Mouse (Mus musculus) G1E (cell line): ENCODE results near the gene Dph3. TPM values are rescaled to one million over a fixed set of nuclear protein-coding genes. Genes with fewer than 3 reads are reported as not detected.

Experiments used
- ATAC-seq: 2 replicates; pipeline ENCODE4 v1.8.0; 2016; ENCODE audit warnings: mild to moderate bottlenecking; ENCODE audit not compliant: insufficient number of reproducible peaks, poor library complexity, low FRiP score, severe bottlenecking; ENCODE audit errors: extremely low read depth
- DNase-seq: peaks from one replicate; pipeline ENCODE4 v3.0.0; 2012; ENCODE audit warnings: low spot score
- H3K27me3 ChIP-seq: 2 replicates; pipeline ENCODE4 v1.6.1; 2012; ENCODE audit warnings: mild to moderate bottlenecking, low read length, inconsistent platforms; ENCODE audit not compliant: insufficient read depth
- H3K36me3 ChIP-seq: replicated peaks from 2 replicates; pipeline ENCODE3; 2012; ENCODE audit warnings: mild to moderate bottlenecking, inconsistent platforms
- H3K4me1 ChIP-seq: 2 replicates; pipeline ENCODE4 v1.6.1; 2012; ENCODE audit warnings: low read depth, low read length, inconsistent platforms, mixed read lengths; ENCODE audit not compliant: insufficient read depth
- H3K4me3 ChIP-seq: 2 replicates; pipeline ENCODE4 v1.5.1; 2012; ENCODE audit warnings: low read depth, mild to moderate bottlenecking, inconsistent platforms, low read length, moderate library complexity, mixed read lengths
- H3K9me3 ChIP-seq: replicated peaks from 2 replicates; pipeline ENCODE4 v1.6.1; 2012; ENCODE audit warnings: inconsistent platforms
- CTCF ChIP-seq: IDR thresholded peaks from 2 replicates; pipeline ENCODE4 v1.5.1; 2012; ENCODE audit warnings: low read depth, low read length, inconsistent platforms, mixed read lengths
- GATA1 ChIP-seq: IDR thresholded peaks from 2 replicates; pipeline ENCODE4 v1.6.1; 2012; ENCODE audit warnings: borderline replicate concordance, low read length, inconsistent platforms, mixed read lengths
- GATA2 ChIP-seq: IDR thresholded peaks from 2 replicates; pipeline ENCODE4 v1.6.1; 2012; ENCODE audit warnings: low read depth, low read length, inconsistent platforms, borderline replicate concordance
- POLR2AphosphoS5 ChIP-seq: IDR thresholded peaks from 2 replicates; pipeline ENCODE4 v1.6.1; 2012; ENCODE audit warnings: low read depth, low read length, inconsistent platforms; ENCODE audit not compliant: insufficient replicate concordance
- TAL1 ChIP-seq: conservative IDR thresholded peaks from 2 replicates; pipeline ENCODE4 v1.6.1; 2012; ENCODE audit warnings: low read depth, low read length, inconsistent platforms, mixed read lengths
- polyA plus RNA-seq: library from polyadenylated mRNA; stranded (reverse); fragments of >175 nt; gene quantifications from 2 replicates; pipeline ENCODE4 v1.2.3, GENCODE M21; 2012
- total RNA-seq, 2 experiments: library from RNA; stranded (forward) in 1 of 2; stranded (reverse) in 1 of 2; fragments of 200-1000 nt in 1 of 2; fragments of >200 nt in 1 of 2; fragmentation: Nextera tagmentation in 1 of 2; gene quantifications; 2 replicates each; pipeline ENCODE4 v1.2.3; 2014 to 2017

The Dph3 gene
- total and polyA plus RNA-seq, 3 experiments = 26.1 to 68.0 (median 67.3) TPM

GRCm38 (mm10) chr14:32054788-32055187 is 30.7 kb downstream of the Dph3 start:
- no peak for TF ChIP-seq GATA2
- TF ChIP-seq TAL1 = no peak
- no peak for TF ChIP-seq GATA1
- no peak for TF ChIP-seq CTCF
- TF ChIP-seq POLR2AphosphoS5 = no peak
- H3K36me3 ChIP-seq = no peaks in the 10 kb centered on the region
- DNase-seq = no peak

GRCm38 (mm10) chr14:32053895-32054294 is 31.6 kb downstream of the Dph3 start:
- H3K4me3 ChIP-seq = no peak overlapping the region
- H3K27me3 ChIP-seq = peaks cover 28% of the 10 kb centered on the region
- ATAC-seq (no peak), DNase-seq (no peak)
- TF ChIP-seq GATA1 (no peak), POLR2AphosphoS5 (no peak), TAL1 (no peak), GATA2 (no peak), CTCF (no peak)
- H3K4me1 ChIP-seq = no peaks in the 10 kb centered on the region; the same call in 1 of the 2 replicates
- no peaks in the 10 kb centered on the region for H3K36me3 ChIP-seq
- no peaks in the 10 kb centered on the region for H3K9me3 ChIP-seq

More at GRCm38 (mm10) chr14:32054788-32055187, 30.7 kb downstream of the Dph3 start:
- H3K9me3 ChIP-seq = no peaks in the 10 kb centered on the region
- H3K4me1 ChIP-seq = no peaks in the 10 kb centered on the region; the same call in 1 of the 2 replicates
- no peak overlapping the region for H3K4me3 ChIP-seq
- peaks cover 25% of the 10 kb centered on the region for H3K27me3 ChIP-seq
- ATAC-seq = no peak

GRCm38 (mm10) chr14:32050171-32050570 is 35.4 kb downstream of the Dph3 start:
- H3K27me3 ChIP-seq = peaks cover 36% of the 10 kb centered on the region
- no peak for ATAC-seq
- no peaks in the 10 kb centered on the region; the same call in 1 of the 2 replicates for H3K4me1 ChIP-seq
- H3K9me3 ChIP-seq = no peaks in the 10 kb centered on the region
- no peak for DNase-seq
- H3K4me3 ChIP-seq = no peak overlapping the region
- TF ChIP-seq GATA1 (no peak), GATA2 (no peak), TAL1 (no peak), POLR2AphosphoS5 (no peak)
- H3K36me3 ChIP-seq = no peaks in the 10 kb centered on the region

- DNase-seq (no peak), ATAC-seq (no peak)
- Histone ChIP-seq H3K27me3 (peaks cover 26% of the 10 kb centered on the region), H3K36me3 (no peaks in the 10 kb centered on the region), H3K4me1 (no peaks in the 10 kb centered on the region), H3K4me3 (no peak overlapping the region), H3K9me3 (no peaks in the 10 kb centered on the region)
- no peak for TF ChIP-seq POLR2AphosphoS5
- no peak for TF ChIP-seq GATA1
- no peak for TF ChIP-seq CTCF
- TF ChIP-seq GATA2 = no peak
- no peak for TF ChIP-seq TAL1
These were observed 39.2 kb downstream of the Dph3 start for GRCm38 (mm10) chr14:32046357-32046756.

GRCm38 (mm10) chr14:32042108-32042507 is 43.4 kb downstream of the Dph3 start:
- peaks cover 4% of the 10 kb centered on the region; the same call in 1 of the 2 replicates for H3K4me1 ChIP-seq
- no peaks in the 10 kb centered on the region for H3K9me3 ChIP-seq
- DNase-seq = no peak
- TF ChIP-seq GATA2 = no peak
- no peak for TF ChIP-seq TAL1
- no peak for TF ChIP-seq POLR2AphosphoS5
- TF ChIP-seq GATA1 = no peak
- TF ChIP-seq CTCF = no peak
- peaks cover 23% of the 10 kb centered on the region for H3K27me3 ChIP-seq
- no peak for ATAC-seq
- H3K36me3 ChIP-seq = no peaks in the 10 kb centered on the region
- H3K4me3 ChIP-seq = no peak overlapping the region

- Histone ChIP-seq H3K9me3 (no peaks in the 10 kb centered on the region), H3K4me1 (peaks cover 4% of the 10 kb centered on the region; the same call in 1 of the 2 replicates), H3K27me3 (peaks cover 21% of the 10 kb centered on the region), H3K4me3 (no peak overlapping the region), H3K36me3 (no peaks in the 10 kb centered on the region)
- TF ChIP-seq GATA1 (no peak), POLR2AphosphoS5 (no peak), GATA2 (no peak), TAL1 (no peak), CTCF (no peak)
- no peak for ATAC-seq
- no peak for DNase-seq
These were observed 47.8 kb downstream of the Dph3 start for GRCm38 (mm10) chr14:32037661-32038252.

- Histone ChIP-seq H3K9me3 (no peaks in the 10 kb centered on the region), H3K4me1 (peaks cover 4% of the 10 kb centered on the region; the same call in 1 of the 2 replicates), H3K27me3 (peaks cover 18% of the 10 kb centered on the region), H3K4me3 (no peak overlapping the region), H3K36me3 (no peaks in the 10 kb centered on the region)
- DNase-seq = no peak
- TF ChIP-seq GATA1 (no peak), POLR2AphosphoS5 (no peak), TAL1 (no peak), CTCF (no peak), GATA2 (no peak)
- no peak for ATAC-seq
These were observed 49.0 kb downstream of the Dph3 start for GRCm38 (mm10) chr14:32036482-32036881.
